In genomic region chr8:120384745-120385144, GRCm38 (mm10) we compare ENCODE assay signal across 19 mouse cellular contexts.
DNase-seq lines count a peak whose midpoint lies in the region; ATAC-seq and TF ChIP-seq lines count a peak whose summit lies in the region.
"Had no signal": no experiment of that assay in that cellular context is flagged by ENCODE, and none has a peak within 500 bp of the region (broad histone marks: within the 10 kb centered on the region; RNA-seq: fewer than 3 reads in every experiment).

No protein-coding gene starts in this region.

- intact Hi-C loops in heart, postnatal 10 days (cut with DNase I): no loop called here

- ATAC-seq in heart, postnatal 0 days (ENCODE audit: insufficient read depth, low read depth): no peak
- no peak for ATAC-seq in lung, embryonic 14.5 days (ENCODE audit: insufficient read depth)
- ATAC-seq: activated CD4-positive, CD25-positive, alpha-beta regulatory T cell, adult 4 months had no signal

- H3K4me3 ChIP-seq in heart, postnatal 0 days (ENCODE audit: low read depth, low read length): no peak overlapping the region
- no peak overlapping the region for H3K4me3 ChIP-seq in lung, embryonic 14.5 days (ENCODE audit: low read depth, low read length)
- H3K4me3 ChIP-seq: embryonic facial prominence, embryonic 12.5 days; forebrain, embryonic 12.5 days; heart, embryonic 12.5 days; hindbrain, embryonic 13.5 days; kidney, embryonic 15.5 days; limb, embryonic 10.5 days; midbrain, embryonic 12.5 days had no signal

- no peaks in the 10 kb centered on the region for H3K9me3 ChIP-seq in heart, postnatal 0 days (replicated peaks; ENCODE audit: control insufficient read depth, low read length)
- no peaks in the 10 kb centered on the region for H3K9me3 ChIP-seq in lung, embryonic 14.5 days (ENCODE audit: low read depth, low read length)
- H3K9me3 ChIP-seq: embryonic facial prominence, embryonic 12.5 days; forebrain, embryonic 12.5 days; heart, embryonic 12.5 days; hindbrain, embryonic 13.5 days; kidney, embryonic 15.5 days; limb, embryonic 10.5 days had no signal

- H3K4me1 ChIP-seq in heart, postnatal 0 days (ENCODE audit: control insufficient read depth, insufficient read depth): peaks cover 35% of the 10 kb centered on the region
- H3K4me1 ChIP-seq in lung, embryonic 14.5 days (ENCODE audit: insufficient read depth): peaks cover 21% of the 10 kb centered on the region

- TF ChIP-seq CTCF in heart, postnatal 0 days (IDR thresholded peaks at IDR 0.05; ENCODE audit: low read depth): peak; percentile 14; the same call in 1 of the 2 replicates
- TF ChIP-seq CTCF in lung, embryonic 14.5 days (IDR thresholded peaks at IDR 0.05; ENCODE audit: low read depth): peak; percentile 51

- TF ChIP-seq EP300 in heart, postnatal 0 days (IDR thresholded peaks at IDR 0.05; ENCODE audit: low read depth): no peak

- H3K9ac ChIP-seq in heart, postnatal 0 days (replicated peaks; ENCODE audit: low read depth, low read length): no peak overlapping the region
- H3K9ac ChIP-seq in lung, embryonic 14.5 days: no peak overlapping the region
- H3K9ac ChIP-seq: embryonic facial prominence, embryonic 12.5 days; forebrain, embryonic 12.5 days; heart, embryonic 12.5 days; hindbrain, embryonic 13.5 days; kidney, embryonic 15.5 days; midbrain, embryonic 12.5 days had no signal

- DNase-seq in heart, postnatal 0 days (ENCODE audit: low spot score): no peak
- DNase-seq in heart, postnatal 10 days: no peak
- no peak for DNase-seq in lung, embryonic 14.5 days
- no peak for DNase-seq in lung, postnatal 4 days
- DNase-seq in ES-CJ7 (ENCODE audit: low read depth, low spot score): peak; percentile 57
- DNase-seq in induced T-regulatory cell, adult 2 months (ENCODE audit: low read depth): peak; percentile 29
- no peak for DNase-seq in right cerebral cortex, adult 2 months (ENCODE audit: low spot score in 2 of 2)
- no peak for DNase-seq in ovary, adult 18-20 months (ENCODE audit: low spot score)
- DNase-seq: cerebellum, postnatal 14 days; gastrocnemius, postnatal 10 days; thymus, postnatal 14 days had no signal

- H3K4me2 ChIP-seq in heart, postnatal 0 days (ENCODE audit: low read depth, low read length): no peak overlapping the region
- H3K4me2 ChIP-seq in lung, embryonic 14.5 days: no peak overlapping the region
- H3K4me2 ChIP-seq: embryonic facial prominence, embryonic 12.5 days; forebrain, embryonic 12.5 days; heart, embryonic 12.5 days; hindbrain, embryonic 13.5 days; kidney, embryonic 15.5 days; midbrain, embryonic 12.5 days had no signal

- no peaks in the 10 kb centered on the region for H3K36me3 ChIP-seq in heart, postnatal 0 days (replicated peaks; ENCODE audit: control insufficient read depth, insufficient read depth, low read length)
- no peaks in the 10 kb centered on the region for H3K36me3 ChIP-seq in lung, embryonic 14.5 days (ENCODE audit: insufficient read depth)
- H3K36me3 ChIP-seq: embryonic facial prominence, embryonic 12.5 days; forebrain, embryonic 12.5 days; heart, embryonic 12.5 days; hindbrain, embryonic 13.5 days; limb, embryonic 10.5 days; midbrain, embryonic 12.5 days had no signal

- no peak overlapping the region for H3K27ac ChIP-seq in heart, postnatal 0 days (ENCODE audit: low read depth)
- H3K27ac ChIP-seq in lung, embryonic 14.5 days (ENCODE audit: low read depth): no peak overlapping the region
- H3K27ac ChIP-seq: embryonic facial prominence, embryonic 12.5 days; forebrain, embryonic 12.5 days; kidney, embryonic 15.5 days; limb, embryonic 10.5 days; midbrain, embryonic 12.5 days had no signal

- no peaks in the 10 kb centered on the region for H3K27me3 ChIP-seq in heart, postnatal 0 days (ENCODE audit: control insufficient read depth, insufficient read depth, low read length)
- H3K27me3 ChIP-seq in lung, embryonic 14.5 days (ENCODE audit: insufficient read depth, low read length): no peaks in the 10 kb centered on the region
- H3K27me3 ChIP-seq: embryonic facial prominence, embryonic 12.5 days; heart, embryonic 12.5 days; hindbrain, embryonic 13.5 days had no signal

Comparison
In these comparisons a context has a peak if more than half of its experiments do, and no peak if none do; other contexts are left out.
1. DNase-seq: peak in ES-CJ7 (single experiment) and induced T-regulatory cell, adult 2 months (single experiment); none in heart, postnatal 0 days (single experiment), heart, postnatal 10 days (0 of 2), lung, embryonic 14.5 days (single experiment), lung, postnatal 4 days (0 of 2), right cerebral cortex, adult 2 months (0 of 2) and ovary, adult 18-20 months (single experiment).